Comparison of ENCODE assay signal across 22 mouse cellular contexts in the genomic region with DNA sequence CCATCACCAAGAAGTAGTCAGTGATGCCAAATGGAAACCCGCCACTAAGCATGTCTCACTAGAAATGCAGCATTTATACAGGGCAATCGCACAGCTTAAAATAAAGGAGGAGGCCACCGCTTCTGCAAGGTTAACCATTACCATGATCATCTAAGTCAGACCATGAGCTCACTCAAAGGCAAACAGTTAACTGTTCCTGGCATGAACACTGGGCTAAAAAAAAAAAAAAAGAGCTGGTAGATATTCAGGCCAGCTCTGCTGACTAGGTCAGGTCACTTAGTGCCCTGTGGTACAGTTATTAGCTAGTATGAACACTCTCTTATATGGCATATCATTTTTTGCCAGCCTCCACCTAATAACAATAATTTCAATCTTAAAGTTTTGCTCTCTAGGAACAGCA. TPM values are rescaled to one million over a fixed set of nuclear protein-coding genes. Genes with fewer than 3 reads are reported as not detected.
DNase-seq lines count a peak whose midpoint lies in the region; ATAC-seq and TF ChIP-seq lines count a peak whose summit lies in the region.
"Had no signal": no experiment of that assay in that cellular context is flagged by ENCODE, and none has a peak within 500 bp of the region (broad histone marks: within the 10 kb centered on the region; RNA-seq: fewer than 3 reads in every experiment).

No protein-coding gene starts in this region.

- no peak overlapping the region for H3K27ac ChIP-seq in kidney, adult 2 months (ENCODE audit: insufficient read depth, low read depth, low read length)
- peak overlapping the region; percentile 47 for H3K27ac ChIP-seq in liver, adult 2 months (replicated peaks; ENCODE audit: insufficient read depth, low read depth, low read length)
- H3K27ac ChIP-seq in liver, embryonic 15.5 days (replicated peaks) = 0 out of 2 replicates have a peak overlapping the region, but pooled peaks have one; percentile 31
- H3K27ac ChIP-seq: embryonic facial prominence, embryonic 15.5 days; forebrain, embryonic 10.5 days; gastrocnemius, adult 2 months; hindbrain, embryonic 12.5 days had no signal

- H3K79me2 ChIP-seq in liver, adult 2 months (ENCODE audit: control insufficient read depth, insufficient read depth, low read length) = peaks cover 10% of the 10 kb centered on the region; the same call in 1 of the 2 replicates

- no peak for ATAC-seq in liver, embryonic 15.5 days (ENCODE audit: insufficient read depth)
- ATAC-seq: forebrain, embryonic 14.5 days had no signal

- peaks cover 5% of the 10 kb centered on the region for H3K36me3 ChIP-seq in kidney, adult 2 months (ENCODE audit: control insufficient read depth, insufficient read depth, low read length)
- H3K36me3 ChIP-seq in liver, adult 2 months (ENCODE audit: control insufficient read depth, insufficient read depth, low read length) = peaks cover 55% of the 10 kb centered on the region
- H3K36me3 ChIP-seq in liver, embryonic 15.5 days (replicated peaks) = peaks cover 88% of the 10 kb centered on the region

- WGBS in kidney, adult 2 months = 49% methylated on average over 3 of the region's 3 CpGs
- 23% methylated on average over 3 of the region's 3 CpGs for whole genome bisulfite sequencing in liver, adult 2 months
- WGBS in liver, embryonic 15.5 days (ENCODE audit: insufficient replicate concordance) = 76% methylated on average over 3 of the region's 3 CpGs

- H3K4me3 ChIP-seq in kidney, adult 2 months (ENCODE audit: insufficient read depth, low read depth, low read length) = no peak overlapping the region
- no peak overlapping the region for H3K4me3 ChIP-seq in liver, adult 2 months (ENCODE audit: insufficient read depth, low read depth, low read length)
- no peak overlapping the region for H3K4me3 ChIP-seq in liver, embryonic 15.5 days (replicated peaks)
- H3K4me3 ChIP-seq: embryonic facial prominence, embryonic 15.5 days; erythroblast, embryonic 14.5 days; forebrain, embryonic 10.5 days; gastrocnemius, adult 2 months; heart, embryonic 12.5 days; hindbrain, embryonic 12.5 days had no signal

- no peak overlapping the region for H3K4me2 ChIP-seq in liver, embryonic 15.5 days
- H3K4me2 ChIP-seq: embryonic facial prominence, embryonic 15.5 days; heart, embryonic 12.5 days; hindbrain, embryonic 12.5 days had no signal

- peaks cover 4% of the 10 kb centered on the region; the same call in 1 of the 2 replicates for H3K4me1 ChIP-seq in kidney, adult 2 months (ENCODE audit: control insufficient read depth, insufficient read depth, low read length)
- peaks cover 13% of the 10 kb centered on the region for H3K4me1 ChIP-seq in liver, adult 2 months (ENCODE audit: control insufficient read depth, insufficient read depth, low read length)
- H3K4me1 ChIP-seq in liver, embryonic 15.5 days (replicated peaks) = peaks cover 53% of the 10 kb centered on the region

- peak; percentile 67 for DNase-seq in kidney, adult 2 months
- no peak for DNase-seq in kidney, postnatal 10 days
- DNase-seq in liver, adult 2 months (ENCODE audit: extremely low read depth, low read depth, low spot score) = peak; percentile 93
- no peak for DNase-seq in liver
- no peak for DNase-seq in c-Kit-positive CD71-positive TER-119-positive erythroid progenitor cells, embryonic 14.5 days (ENCODE audit: low spot score)
- no peak for DNase-seq in urinary bladder, adult 2 months (ENCODE audit: low spot score)
- DNase-seq: adrenal gland, adult 8-10 months; adrenal gland, postnatal 36 days; cerebellum, adult 11 months; cerebellum, adult 8-10 months; cerebellum, postnatal 14 days; embryo, embryonic 11 days; gastrocnemius, adult 2 months; gastrocnemius, postnatal 25 days; heart, postnatal 36 days had no signal

- TF ChIP-seq POLR2A in kidney, adult 2 months (IDR thresholded peaks at IDR 0.05; ENCODE audit: low read depth, low read length) = no peak
- TF ChIP-seq POLR2A in liver, adult 2 months (IDR thresholded peaks at IDR 0.05; ENCODE audit: extremely low read depth, insufficient read depth, low read length) = no peak

- no peak for TF ChIP-seq CTCF in kidney, adult 2 months (conservative IDR thresholded peaks at IDR 0.05; ENCODE audit: insufficient read depth, insufficient read length, low read depth, low read length)
- TF ChIP-seq CTCF in liver, adult 2 months (IDR thresholded peaks at IDR 0.05; ENCODE audit: low read depth, low read length) = no peak

- no peak overlapping the region for H3K9ac ChIP-seq in liver, adult 2 months (ENCODE audit: low read depth, low read length)
- no peak overlapping the region for H3K9ac ChIP-seq in liver, embryonic 15.5 days
- H3K9ac ChIP-seq: embryonic facial prominence, embryonic 15.5 days; heart, embryonic 12.5 days; hindbrain, embryonic 12.5 days had no signal

- no peaks in the 10 kb centered on the region for H3K27me3 ChIP-seq in kidney, adult 2 months (replicated peaks; ENCODE audit: control insufficient read depth, insufficient read depth, low read length)
- no peaks in the 10 kb centered on the region for H3K27me3 ChIP-seq in liver, adult 2 months (ENCODE audit: control insufficient read depth, insufficient read depth, low read length)
- H3K27me3 ChIP-seq in liver, embryonic 15.5 days = no peaks in the 10 kb centered on the region
- H3K27me3 ChIP-seq: embryonic facial prominence, embryonic 15.5 days; heart, embryonic 12.5 days; hindbrain, embryonic 12.5 days had no signal

- no peaks in the 10 kb centered on the region for H3K9me3 ChIP-seq in liver, embryonic 15.5 days (replicated peaks)
- H3K9me3 ChIP-seq: embryonic facial prominence, embryonic 15.5 days; forebrain, embryonic 10.5 days; heart, embryonic 12.5 days; hindbrain, embryonic 12.5 days had no signal

RNA-seq across cellular contexts. Expression of a gene that starts 5.2 kb away (rescaled TPM):
- 22.3 and 25.6 TPM in 2 replicates for polyA plus RNA-seq in kidney, adult 2 months (2012; rRNA removed)
- 40.7 and 44.6 TPM in 2 replicates for total RNA-seq in liver, adult 2 months (2014; rRNA removed)
- 14.9 and 16.2 TPM in 2 replicates for polyA plus RNA-seq in liver, adult 2 months (2012; rRNA removed)
- polyA plus RNA-seq in liver, embryonic 15.5 days (2015; fragmentation: Nextera tagmentation; extraction: Ambion mirVana) = 18.4 and 18.6 TPM in 2 replicates
- polyA plus RNA-seq in urinary bladder, adult 2 months (2012; rRNA removed) = 70.8 and 80.2 TPM in 2 replicates

RNA-seq across cellular contexts. Expression of a gene that starts 31.2 kb away (rescaled TPM):
- polyA plus RNA-seq in kidney, adult 2 months (2012; rRNA removed) = 10.4 and 12.1 TPM in 2 replicates
- 1.0 and 1.9 TPM in 2 replicates for total RNA-seq in liver, adult 2 months (2014; rRNA removed)
- polyA plus RNA-seq in liver, adult 2 months (2012; rRNA removed) = 6.1 and 6.4 TPM in 2 replicates
- polyA plus RNA-seq in liver, embryonic 15.5 days (2015; fragmentation: Nextera tagmentation; extraction: Ambion mirVana) = 1.9 and 2.1 TPM in 2 replicates
- 21.3 and 31.5 TPM in 2 replicates for polyA plus RNA-seq in urinary bladder, adult 2 months (2012; rRNA removed)

Comparison
In these comparisons a context has a peak if more than half of its experiments do, and no peak if none do; other contexts are left out.
1. DNase-seq: peak in kidney, adult 2 months (single experiment) and liver, adult 2 months (single experiment); none in kidney, postnatal 10 days (single experiment), liver (single experiment), c-Kit-positive CD71-positive TER-119-positive erythroid progenitor cells, embryonic 14.5 days (single experiment) and urinary bladder, adult 2 months (single experiment).